Mouse (Mus musculus) embryonic fibroblast, embryonic 13.5 days (primary cell): ENCODE results near the gene Ttc16. TPM values are rescaled to one million over a fixed set of nuclear protein-coding genes. Genes with fewer than 3 reads are reported as not detected.

Source experiments
- H3K27ac ChIP-seq: 2 replicates; pipeline ENCODE4 v1.5.1; 2012; ENCODE audit warnings: low read length, control low read depth, inconsistent platforms; ENCODE audit not compliant: insufficient read depth
- H3K4me1 ChIP-seq: 2 replicates; pipeline ENCODE4 v1.6.1; 2011; ENCODE audit warnings: low read length; ENCODE audit not compliant: control insufficient read depth, insufficient read depth
- H3K4me3 ChIP-seq: 2 replicates; pipeline ENCODE4 v1.5.1; 2011; ENCODE audit warnings: mild to moderate bottlenecking, control low read depth, low read length; ENCODE audit not compliant: insufficient read depth
- CTCF ChIP-seq: IDR thresholded peaks from 2 replicates; pipeline ENCODE4 v1.5.1; 2011; ENCODE audit warnings: mild to moderate bottlenecking, control low read depth, low read length, moderate library complexity, borderline replicate concordance; ENCODE audit not compliant: insufficient read depth
- POLR2A ChIP-seq: IDR thresholded peaks from 2 replicates; pipeline ENCODE4 v1.6.1; 2011; ENCODE audit warnings: low read depth, mild to moderate bottlenecking, control low read depth, low read length, moderate library complexity
- polyA plus RNA-seq: library from polyadenylated mRNA; stranded (reverse); fragments of >200 nt; gene quantifications from 2 replicates; pipeline ENCODE4 v1.2.4, GENCODE M21; 2011; ENCODE audit warnings: low read depth; ENCODE audit not compliant: missing spikeins, insufficient read length

Ttc16 gene
- polyA plus RNA-seq, 1 experiment, result 0.40 TPM

GRCm38 (mm10) chr2:32784048-32784681 is 8.7 kb upstream of the Ttc16 start, which contains the start of gene Cfap157:
Gene Cfap157, minus strand, starts transcription at chr2:32784428.
- no peak within 1 kb of the TSS for H3K27ac ChIP-seq

DNA sequence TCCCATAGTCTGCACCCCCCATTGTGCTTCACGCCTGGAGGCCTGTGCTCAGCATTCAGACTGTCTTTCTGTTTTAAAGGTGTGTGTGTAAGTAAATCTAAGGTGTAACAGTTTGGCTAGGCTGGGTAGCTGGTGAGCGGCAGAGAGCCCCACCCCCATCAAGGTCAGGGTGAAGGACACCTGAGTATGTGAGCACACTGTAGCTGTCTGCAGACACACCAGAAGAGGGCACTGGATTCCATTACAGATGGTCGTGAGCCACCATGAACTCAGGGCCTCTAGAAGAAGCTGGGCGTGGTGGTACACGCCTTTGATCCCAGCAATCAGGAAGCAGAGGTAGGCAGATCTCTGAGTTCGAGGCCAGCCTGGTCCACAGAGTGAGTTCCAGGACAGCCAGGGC is 6.3 kb upstream of the Ttc16 start:
- Histone ChIP-seq H3K4me1 (peaks cover 5% of the 10 kb centered on the region; the same call in 1 of the 2 replicates), H3K27ac (no peak overlapping the region), H3K4me3 (no peak overlapping the region)
- TF ChIP-seq POLR2A (no peak; the same call in 1 of the 2 replicates), CTCF (no peak)

More at GRCm38 (mm10) chr2:32784048-32784681, 8.7 kb upstream of the Ttc16 start, which contains the start of gene Cfap157:
- Histone ChIP-seq H3K4me1 (peaks cover 7% of the 10 kb centered on the region; the same call in 1 of the 2 replicates), H3K4me3 (no peak within 1 kb of the TSS)
- TF ChIP-seq CTCF, result no peak
- no peak; the same call in 1 of the 2 replicates for TF ChIP-seq POLR2A

DNA sequence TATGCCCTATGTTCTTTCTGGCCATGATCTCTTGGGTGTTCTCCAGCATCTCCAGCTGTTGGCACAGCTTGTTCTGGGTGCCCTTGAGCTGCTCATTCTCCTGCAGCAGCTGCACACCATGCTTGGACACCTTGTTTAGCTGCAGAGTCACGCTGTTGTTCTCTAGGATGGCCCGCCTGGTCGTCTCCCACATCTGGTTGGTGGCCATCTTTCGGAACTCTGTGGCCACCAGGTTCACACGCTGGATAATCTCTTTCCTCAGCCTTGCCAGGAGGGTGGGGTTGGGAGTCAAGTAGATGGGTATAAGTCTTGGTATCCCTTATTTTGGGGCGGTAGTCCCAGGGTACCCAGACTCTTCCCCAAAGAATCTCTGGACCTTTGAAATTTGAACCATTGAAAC is 4.3 kb upstream of the Ttc16 start:
- Histone ChIP-seq H3K4me3 (no peak overlapping the region), H3K27ac (no peak overlapping the region), H3K4me1 (peaks cover 7% of the 10 kb centered on the region)
- TF ChIP-seq CTCF (no peak), POLR2A (0 out of 2 replicates have a peak, but pooled peaks have one; percentile 4)

- no peak overlapping the region for H3K27ac ChIP-seq
- peak; percentile 88 for TF ChIP-seq CTCF
- TF ChIP-seq POLR2A, result no peak
- peaks cover 7% of the 10 kb centered on the region for H3K4me1 ChIP-seq
- no peak overlapping the region for H3K4me3 ChIP-seq
Measured at GRCm38 (mm10) chr2:32779131-32779530, 3.7 kb upstream of the Ttc16 start.

DNA sequence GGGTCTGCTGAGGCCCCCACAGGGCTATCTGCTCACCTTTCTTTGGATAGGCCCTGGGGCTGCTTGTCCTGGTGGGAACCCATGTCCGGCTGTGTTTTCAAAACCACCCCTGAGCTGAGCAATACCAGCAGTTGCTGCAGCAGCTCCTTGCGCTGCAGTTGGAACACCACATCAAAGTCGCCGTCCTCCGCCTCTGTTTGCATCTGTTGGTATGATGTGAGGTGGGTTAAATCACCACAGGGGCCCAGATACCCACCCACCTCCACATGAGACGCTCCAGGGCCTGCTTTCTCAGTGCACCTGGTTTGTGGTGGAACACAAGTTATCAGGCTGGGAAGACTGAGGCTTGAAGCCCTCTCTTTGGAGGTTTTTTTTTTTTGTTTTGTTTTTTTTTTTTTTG is 2.6 kb upstream of the Ttc16 start:
- no peak overlapping the region for H3K27ac ChIP-seq
- TF ChIP-seq CTCF (no peak), POLR2A (no peak)
- H3K4me1 ChIP-seq, result peaks cover 7% of the 10 kb centered on the region
- no peak overlapping the region for H3K4me3 ChIP-seq

DNA sequence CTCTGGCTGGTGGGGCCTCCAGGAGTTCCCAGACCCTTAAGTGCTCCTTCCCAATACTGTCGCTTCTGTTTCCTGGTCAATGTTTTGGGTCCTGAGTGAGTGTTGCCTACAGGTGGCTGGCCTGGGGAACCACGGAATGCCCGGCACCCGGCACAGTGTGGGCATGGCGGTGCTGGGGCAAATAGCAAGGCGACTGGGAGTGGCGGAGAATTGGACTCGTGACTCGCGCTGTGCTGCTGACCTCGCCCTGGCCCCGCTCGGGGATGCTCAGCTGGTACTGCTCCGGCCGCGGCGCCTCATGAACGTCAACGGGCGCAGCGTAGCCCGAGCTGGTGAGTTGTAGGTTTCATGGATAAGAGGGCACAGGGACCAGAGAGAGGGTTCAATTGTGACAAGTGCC is 759 bp upstream of the Ttc16 start:
- Histone ChIP-seq H3K27ac (no peak overlapping the region), H3K4me1 (peaks cover 7% of the 10 kb centered on the region), H3K4me3 (peak overlapping the region; percentile 75)
- TF ChIP-seq CTCF (no peak), POLR2A (no peak)

DNA sequence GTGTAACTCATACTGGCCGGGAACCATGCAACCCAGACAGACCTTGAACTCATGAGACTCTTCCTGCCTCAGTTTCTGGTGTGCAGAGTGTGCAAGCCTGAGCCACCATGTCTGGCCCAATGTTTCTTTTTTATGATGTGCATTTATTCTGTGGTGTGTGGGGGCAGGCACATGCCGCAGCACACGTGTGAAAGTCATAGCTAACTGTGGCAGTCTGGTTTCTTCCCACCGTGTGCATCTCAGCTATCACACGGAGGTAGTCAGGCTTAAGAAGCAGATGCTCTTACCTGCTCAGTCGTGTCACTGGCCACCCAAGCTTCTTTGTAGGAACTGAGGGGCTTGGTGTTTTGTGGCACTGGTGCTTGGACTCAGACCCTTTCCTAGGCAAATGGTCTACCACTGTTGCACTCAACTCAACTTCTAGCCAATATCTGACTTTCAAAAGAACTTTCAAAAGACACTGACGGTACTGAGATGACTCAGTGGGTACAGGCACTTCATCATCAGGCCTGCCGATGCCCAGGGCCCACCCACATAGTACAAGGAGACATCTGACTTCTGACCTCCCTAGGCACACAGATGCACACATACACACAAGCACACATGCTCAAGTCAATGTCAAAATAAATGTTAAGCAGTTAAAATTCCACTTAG is 2.7 kb downstream of the Ttc16 start:
- Histone ChIP-seq H3K4me1 (peaks cover 7% of the 10 kb centered on the region), H3K4me3 (no peak overlapping the region), H3K27ac (no peak overlapping the region)
- TF ChIP-seq CTCF (no peak), POLR2A (no peak)

GRCm38 (mm10) chr2:32771886-32772285 is 3.5 kb downstream of the Ttc16 start:
- H3K27ac ChIP-seq, result no peak overlapping the region
- TF ChIP-seq POLR2A (no peak), CTCF (no peak)
- no peak overlapping the region for H3K4me3 ChIP-seq
- H3K4me1 ChIP-seq, result peaks cover 3% of the 10 kb centered on the region

DNA sequence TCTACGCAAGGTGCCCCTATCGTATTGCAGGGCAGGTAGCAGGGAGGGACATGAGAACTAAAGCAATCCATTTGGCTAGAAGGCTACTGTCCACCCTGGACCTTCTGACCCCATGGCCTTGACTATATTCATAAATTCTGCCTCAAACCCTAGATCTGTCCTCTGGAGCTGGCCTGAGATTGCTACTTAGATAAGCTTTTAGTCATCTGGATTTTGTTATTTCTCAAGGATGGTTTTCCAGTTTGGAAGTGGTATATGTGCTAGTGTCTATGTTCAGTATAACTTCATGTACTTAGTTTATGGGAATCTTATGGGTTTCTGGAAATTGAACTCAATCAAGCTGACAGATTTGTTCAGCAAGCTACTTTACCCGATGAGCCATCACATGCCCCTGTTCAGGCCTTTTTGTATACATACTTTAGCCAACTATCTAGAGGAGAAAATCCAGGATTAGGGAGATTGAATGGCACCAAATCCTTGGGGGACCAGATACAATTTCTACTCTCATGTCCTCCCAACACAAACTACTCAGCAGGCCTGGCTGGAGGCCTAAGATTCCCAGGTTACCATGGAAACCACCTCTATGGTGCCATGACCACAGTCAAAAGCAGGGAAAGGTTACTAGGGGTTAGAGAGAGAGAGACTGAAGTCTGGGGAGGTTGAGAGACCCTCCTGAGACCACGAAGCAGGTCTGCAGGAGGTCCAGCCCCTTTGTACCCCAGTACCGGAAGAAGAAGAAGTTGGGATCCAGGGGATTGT is 5.9 kb downstream of the Ttc16 start:
- H3K27ac ChIP-seq, result no peak overlapping the region
- no peaks in the 10 kb centered on the region for H3K4me1 ChIP-seq
- no peak for TF ChIP-seq POLR2A
- no peak for TF ChIP-seq CTCF
- no peak overlapping the region for H3K4me3 ChIP-seq

DNA sequence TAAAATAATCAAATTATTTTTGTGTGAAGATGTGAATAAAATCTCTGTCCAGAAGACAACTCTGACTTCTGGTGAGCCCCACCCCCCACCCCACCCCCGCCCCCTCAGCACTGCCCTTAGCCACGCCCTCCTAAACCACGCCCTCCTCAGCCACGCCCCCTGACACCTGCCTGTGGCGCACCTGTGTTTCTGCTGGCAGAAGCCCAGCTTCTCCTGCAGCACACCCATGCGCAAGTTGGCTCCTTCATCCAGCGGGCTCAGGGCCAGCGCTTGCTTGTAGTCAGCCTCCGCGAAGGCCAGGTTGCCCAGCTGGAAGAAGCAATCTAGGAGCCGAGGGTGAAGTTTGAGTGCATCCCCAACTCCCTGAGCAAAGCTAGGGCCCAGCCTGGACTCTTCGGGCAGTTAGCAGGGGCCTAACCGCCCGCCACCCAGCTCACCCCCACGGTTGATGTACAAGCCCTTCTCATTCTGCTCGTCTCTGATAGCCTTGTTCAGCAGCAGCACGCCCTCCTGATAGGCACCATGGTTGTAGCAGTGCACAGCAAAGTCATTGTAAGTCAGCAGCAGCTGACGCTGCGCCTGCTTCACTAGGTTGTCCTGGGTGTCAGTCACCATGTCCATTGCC is 6.7 kb downstream of the Ttc16 start:
- Histone ChIP-seq H3K4me3 (no peak overlapping the region), H3K4me1 (no peaks in the 10 kb centered on the region), H3K27ac (no peak overlapping the region)
- no peak for TF ChIP-seq POLR2A
- TF ChIP-seq CTCF, result no peak
